Mouse (Mus musculus) small intestine, adult 2 months (tissue): ENCODE results near the gene Gm43552. TPM values are rescaled to one million over a fixed set of nuclear protein-coding genes. Genes with fewer than 3 reads are reported as not detected.

Source experiments
- H3K27ac ChIP-seq: fragments of 200-500 bp; 2 replicates; pipeline ENCODE4 v1.5.1; 2012; ENCODE audit warnings: low read depth, low read length, control low read depth, inconsistent platforms; ENCODE audit not compliant: insufficient read depth
- H3K27me3 ChIP-seq: fragments of 200-500 bp; 2 replicates; pipeline ENCODE4 v1.6.1; 2012; ENCODE audit warnings: mild to moderate bottlenecking, moderate library complexity, low read length, inconsistent platforms; ENCODE audit not compliant: control insufficient read depth, insufficient read depth
- H3K36me3 ChIP-seq: fragments of 200-500 bp; 2 replicates; pipeline ENCODE4 v1.6.1; 2012; ENCODE audit warnings: mild to moderate bottlenecking, low read length, control low read depth, inconsistent platforms; ENCODE audit not compliant: control insufficient read depth, insufficient read depth
- H3K4me1 ChIP-seq: fragments of 200-500 bp; 2 replicates; pipeline ENCODE4 v1.6.1; 2012; ENCODE audit warnings: low read length, inconsistent platforms, mixed read lengths; ENCODE audit not compliant: control insufficient read depth, insufficient read depth, insufficient read length
- H3K4me3 ChIP-seq: fragments of 200-500 bp; 2 replicates; pipeline ENCODE4 v1.5.1; 2012; ENCODE audit warnings: low read depth, mild to moderate bottlenecking, control low read depth, inconsistent platforms, low read length, moderate library complexity
- CTCF ChIP-seq: fragments of 200-500 bp; IDR thresholded peaks from 2 replicates; pipeline ENCODE4 v1.5.1; 2012; ENCODE audit warnings: low read depth, mild to moderate bottlenecking, control low read depth, inconsistent platforms, low read length, moderate library complexity, mixed read lengths; ENCODE audit not compliant: insufficient replicate concordance, insufficient read length; ENCODE audit errors: extremely low read depth
- POLR2A ChIP-seq: fragments of 200-500 bp; IDR thresholded peaks from 2 replicates; pipeline ENCODE4 v1.6.1; 2012; ENCODE audit warnings: low read depth, mild to moderate bottlenecking, control low read depth, inconsistent platforms, low read length, moderate library complexity
- WGBS: fragments of 180-500 bp; shearing (Covaris S2); methylation state at CpG from one replicate; pipeline ENCODE4 v1.1.7; 2018; 5-methylcytosine and 5-hydroxymethylcytosine counted together
- polyA plus RNA-seq: library from polyadenylated mRNA; depleted of rRNA; stranded (reverse); fragments of >200 nt; gene quantifications from 2 replicates; pipeline ENCODE4 v1.2.3, GENCODE M21; 2012; rRNA removed

Gene Gm43552
- polyA plus RNA-seq, 1 experiment: 1.4 TPM

GRCm38 (mm10) chr5:65401251-65401994 is 91.2 kb downstream of the Gm43552 start:
- peaks cover 51% of the 10 kb centered on the region for H3K36me3 ChIP-seq
- no peak overlapping the region for H3K27ac ChIP-seq
- no peaks in the 10 kb centered on the region for H3K27me3 ChIP-seq
- WGBS: 12% methylated on average over 2 of the region's 2 CpGs
- no peaks in the 10 kb centered on the region for H3K4me1 ChIP-seq
- TF ChIP-seq POLR2A: no peak
- peak; percentile 75; the same call in 1 of the 2 replicates for TF ChIP-seq CTCF
- no peak overlapping the region for H3K4me3 ChIP-seq

- H3K27me3 ChIP-seq: no peaks in the 10 kb centered on the region
- peaks cover 4% of the 10 kb centered on the region; the same call in 1 of the 2 replicates for H3K4me1 ChIP-seq
- H3K27ac ChIP-seq: no peak overlapping the region
- H3K36me3 ChIP-seq: peaks cover 25% of the 10 kb centered on the region
- H3K4me3 ChIP-seq: no peak overlapping the region
- TF ChIP-seq POLR2A (no peak), CTCF (no peak)
- WGBS: 91% methylated on average over 7 of the region's 7 CpGs
Observed at GRCm38 (mm10) chr5:65394425-65394824, 98.2 kb downstream of the Gm43552 start.

GRCm38 (mm10) chr5:65391753-65392152 is 100.9 kb downstream of the Gm43552 start:
- Histone ChIP-seq H3K36me3 (peaks cover 33% of the 10 kb centered on the region), H3K4me3 (peak overlapping the region; percentile 76), H3K27ac (0 out of 2 replicates have a peak overlapping the region, but pooled peaks have one; percentile 21), H3K4me1 (peaks cover 4% of the 10 kb centered on the region; the same call in 1 of the 2 replicates), H3K27me3 (no peaks in the 10 kb centered on the region)
- TF ChIP-seq POLR2A (no peak), CTCF (no peak)
- 2% methylated on average over 12 of the region's 12 CpGs for WGBS

- TF ChIP-seq CTCF (no peak), POLR2A (peak; percentile 90)
- H3K36me3 ChIP-seq: peaks cover 30% of the 10 kb centered on the region
- no peaks in the 10 kb centered on the region for H3K27me3 ChIP-seq
- peak within 1 kb of the TSS; percentile 76 for H3K4me3 ChIP-seq
- H3K4me1 ChIP-seq: peaks cover 4% of the 10 kb centered on the region; the same call in 1 of the 2 replicates
- H3K27ac ChIP-seq: peak within 1 kb of the TSS; percentile 51
- under 1% methylated on average over 83 of the region's 83 CpGs for WGBS
Observed at GRCm38 (mm10) chr5:65390648-65391644, 101.7 kb downstream of the Gm43552 start, which contains the start of the genes Rpl9 and Lias. TSS of gene Rpl9 (minus strand) at chr5:65391444. TSS of gene Lias (plus strand) at chr5:65391497.

GRCm38 (mm10) chr5:65387008-65387867 is 105.4 kb downstream of the Gm43552 start:
- no peak overlapping the region for H3K4me3 ChIP-seq
- H3K27me3 ChIP-seq: no peaks in the 10 kb centered on the region
- H3K4me1 ChIP-seq: peaks cover 4% of the 10 kb centered on the region; the same call in 1 of the 2 replicates
- H3K36me3 ChIP-seq: peaks cover 22% of the 10 kb centered on the region
- 72% methylated on average over 6 of the region's 6 CpGs for WGBS
- TF ChIP-seq CTCF (no peak), POLR2A (no peak)
- no peak overlapping the region for H3K27ac ChIP-seq

- WGBS: 80% methylated on average over 2 of the region's 2 CpGs
- Histone ChIP-seq H3K36me3 (peaks cover 22% of the 10 kb centered on the region), H3K27ac (no peak overlapping the region), H3K4me3 (no peak overlapping the region), H3K4me1 (peaks cover 4% of the 10 kb centered on the region; the same call in 1 of the 2 replicates), H3K27me3 (no peaks in the 10 kb centered on the region)
- no peak for TF ChIP-seq POLR2A
- TF ChIP-seq CTCF: no peak
Observed at GRCm38 (mm10) chr5:65385704-65386103, 106.9 kb downstream of the Gm43552 start.

Other genes with a start within 250 kb of the Gm43552 start
- gene Rfc1, start 157.2 kb downstream of the Gm43552 start, polyA plus RNA-seq: 2.1 and 4.2 TPM in 2 replicates
- 0.22 and 0.74 TPM in 2 replicates for gene Klb, start 144.5 kb downstream of the Gm43552 start, polyA plus RNA-seq
- gene Rpl9, start 101.4 kb downstream of the Gm43552 start, polyA plus RNA-seq: 62.6 and 64.6 TPM in 2 replicates
- 3.6 and 8.4 TPM in 2 replicates for gene Lias, start 101.3 kb downstream of the Gm43552 start, polyA plus RNA-seq
- 32.0 and 33.2 TPM in 2 replicates for gene Ugdh, start 56.9 kb downstream of the Gm43552 start, polyA plus RNA-seq
- 53.0 and 72.3 TPM in 2 replicates for gene Smim14, start 44.4 kb upstream of the Gm43552 start, polyA plus RNA-seq
- gene Ube2k, start 44.4 kb upstream of the Gm43552 start, polyA plus RNA-seq: 5.7 and 13.6 TPM in 2 replicates
- 3.0 and 5.4 TPM in 2 replicates for gene Pds5a, start 205.4 kb upstream of the Gm43552 start, polyA plus RNA-seq